Mouse (Mus musculus): Measurements from ENCODE around the gene Tarm1.

DNA sequence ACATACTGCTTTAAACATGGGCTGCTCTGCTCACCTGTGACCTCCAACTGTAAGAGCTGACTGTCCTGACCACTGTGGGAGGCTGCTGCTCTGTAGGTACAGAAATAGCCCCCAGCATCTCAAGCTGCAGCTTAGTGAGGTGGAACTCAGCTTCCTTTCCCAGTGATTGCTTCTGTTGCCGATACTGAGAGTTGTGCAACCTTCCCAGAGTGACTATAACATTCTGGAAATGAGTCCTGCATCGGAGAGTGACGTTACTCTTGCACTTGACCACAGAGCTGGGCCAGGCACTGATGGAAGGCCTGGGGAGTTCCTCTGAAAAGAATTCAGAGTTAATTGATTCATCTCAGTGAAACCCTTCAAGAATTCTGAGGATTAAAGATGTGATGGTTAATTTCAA is 29.6 kb downstream of the Tarm1 start:
- TF ChIP-seq CTCF (IDR thresholded peaks at IDR 0.05; ENCODE audit: extremely low read depth, insufficient read depth, low read length): no peak
- TF ChIP-seq POLR2A (IDR thresholded peaks at IDR 0.05; ENCODE audit: extremely low read depth, insufficient read depth, low read length): no peak
